Comparison of ENCODE assay signal across 8 mouse cellular contexts in genomic region chr7:45567780-45568516, GRCm38 (mm10). TPM values are rescaled to one million over a fixed set of nuclear protein-coding genes. Genes with fewer than 3 reads are reported as not detected.
A peak's percentile ranks its signal among the peaks of the same experiment; 100 is the strongest.
DNase-seq lines count a peak whose midpoint lies in the region; ATAC-seq and TF ChIP-seq lines count a peak whose summit lies in the region.

No protein-coding gene starts in this region.

- H3K27me3 ChIP-seq in lung, embryonic 15.5 days, result no peaks in the 10 kb centered on the region
- H3K27me3 ChIP-seq in thymus, adult 2 months (ENCODE audit: control insufficient read depth, insufficient read depth, low read length), result no peaks in the 10 kb centered on the region

- under 1% methylated on average over 24 of the region's 24 CpGs for WGBS in lung, embryonic 15.5 days
- 2% methylated on average over 24 of the region's 24 CpGs for WGBS in olfactory bulb, adult 2 months
- WGBS in thymus, adult 2 months, result 1% methylated on average over 24 of the region's 24 CpGs

- peak overlapping the region; percentile 76 for H3K4me2 ChIP-seq in lung, embryonic 15.5 days

- peak overlapping the region; percentile 38 for H3K4me3 ChIP-seq in lung, embryonic 15.5 days
- peak overlapping the region; percentile 56 for H3K4me3 ChIP-seq in olfactory bulb, adult 2 months (ENCODE audit: insufficient read depth, low read depth, low read length)
- H3K4me3 ChIP-seq in thymus, adult 2 months (ENCODE audit: control insufficient read depth, insufficient read depth, low read length), result peak overlapping the region; percentile 47

- peaks cover 29% of the 10 kb centered on the region for H3K4me1 ChIP-seq in lung, embryonic 15.5 days
- peaks cover 7% of the 10 kb centered on the region for H3K4me1 ChIP-seq in olfactory bulb, adult 2 months (ENCODE audit: control insufficient read depth, insufficient read depth, low read length)
- H3K4me1 ChIP-seq in thymus, adult 2 months (replicated peaks; ENCODE audit: control insufficient read depth, insufficient read depth, low read length), result peaks cover 36% of the 10 kb centered on the region

- peak; percentile 88 for ATAC-seq in frontal cortex, adult (ENCODE audit: low TSS enrichment)
- ATAC-seq in hematopoietic stem cell, adult 5-6 weeks (replicated peaks in 1 of 2; ENCODE audit: insufficient read depth in 1 of 2, low FRiP score in 2 of 2, low TSS enrichment in 1 of 2, low read depth in 1 of 2, poor library complexity in 2 of 2, severe bottlenecking in 2 of 2), result peak; percentile 91 to 95
- peak; percentile 97 for ATAC-seq in lung, embryonic 15.5 days (ENCODE audit: borderline replicate concordance, extremely low read depth, low FRiP score, low TSS enrichment)

- no peak for TF ChIP-seq POLR2A in olfactory bulb, adult 2 months (IDR thresholded peaks at IDR 0.05; ENCODE audit: insufficient read depth, low read depth, low read length)
- TF ChIP-seq POLR2A in thymus, adult 2 months (IDR thresholded peaks at IDR 0.05; ENCODE audit: control insufficient read depth, extremely low read depth, insufficient read depth, low read length, poor library complexity), result peak; percentile 79

- peak overlapping the region; percentile 11 for H3K9ac ChIP-seq in lung, embryonic 15.5 days

- H3K27ac ChIP-seq in lung, embryonic 15.5 days, result peak overlapping the region; percentile 95
- peak overlapping the region; percentile 60 for H3K27ac ChIP-seq in olfactory bulb, adult 2 months (ENCODE audit: insufficient read depth, low read depth, low read length)
- peak overlapping the region; percentile 60; the same call in 1 of the 2 replicates for H3K27ac ChIP-seq in thymus, adult 2 months (ENCODE audit: control insufficient read depth, insufficient read depth, low read length)

- TF ChIP-seq CTCF in olfactory bulb, adult 2 months (IDR thresholded peaks at IDR 0.05; ENCODE audit: insufficient read depth, low read depth, low read length), result no peak
- TF ChIP-seq CTCF in thymus, adult 2 months (IDR thresholded peaks at IDR 0.05; ENCODE audit: borderline replicate concordance, control insufficient read depth, extremely low read depth, insufficient read depth, low read length, poor library complexity), result peak; percentile 64; the same call in 1 of the 2 replicates

- H3K9me3 ChIP-seq in lung, embryonic 15.5 days, result no peaks in the 10 kb centered on the region

- DNase-seq in NIH3T3 (ENCODE audit: low read depth), result peak; percentile 91
- DNase-seq in cerebellum, adult 9-11 months, result peak; percentile 94
- DNase-seq in layer of hippocampus, adult 9-10 months (ENCODE audit: low spot score), result peak; percentile 63
- DNase-seq in thymus, adult 2 months, result peak; percentile 88

- no peaks in the 10 kb centered on the region for H3K36me3 ChIP-seq in lung, embryonic 15.5 days
- no peaks in the 10 kb centered on the region for H3K36me3 ChIP-seq in thymus, adult 2 months (ENCODE audit: control insufficient read depth, insufficient read depth, low read length)

RNA-seq across cellular contexts. Expression of gene Bcat2, which starts 2.0 kb away (rescaled TPM):
- total RNA-seq in hematopoietic stem cell, adult 5-6 weeks (2017), result 16.4 and 20.9 TPM in 2 replicates
- polyA plus RNA-seq in lung, embryonic 15.5 days (2015; fragmentation: Nextera tagmentation; extraction: Ambion mirVana), result 57.7 and 62.5 TPM in 2 replicates
- not detected in 2 replicates for polyA plus RNA-seq in olfactory bulb, adult 2 months (2012; ENCODE audit: insufficient read depth, insufficient read length, low replicate concordance, missing spikeins)
- 140 and 173 TPM in 2 replicates for polyA plus RNA-seq in thymus, adult 2 months (2012; rRNA removed)

RNA-seq across cellular contexts. Expression of gene Hsd17b14, which starts 13.3 kb away (rescaled TPM):
- total RNA-seq in hematopoietic stem cell, adult 5-6 weeks (2017), result not detected in 2 replicates
- 1.5 and 1.7 TPM in 2 replicates for polyA plus RNA-seq in lung, embryonic 15.5 days (2015; fragmentation: Nextera tagmentation; extraction: Ambion mirVana)
- not detected in 2 replicates for polyA plus RNA-seq in olfactory bulb, adult 2 months (2012; ENCODE audit: insufficient read depth, insufficient read length, low replicate concordance, missing spikeins)
- 2.2 and 2.6 TPM in 2 replicates for polyA plus RNA-seq in thymus, adult 2 months (2012; rRNA removed)

RNA-seq across cellular contexts. Expression of gene Plekha4, which starts 41.8 kb away (rescaled TPM):
- 0.31 and 3.1 TPM in 2 replicates for total RNA-seq in hematopoietic stem cell, adult 5-6 weeks (2017)
- polyA plus RNA-seq in lung, embryonic 15.5 days (2015; fragmentation: Nextera tagmentation; extraction: Ambion mirVana), result 2.2 and 3.3 TPM in 2 replicates
- polyA plus RNA-seq in olfactory bulb, adult 2 months (2012; ENCODE audit: insufficient read depth, insufficient read length, low replicate concordance, missing spikeins), result not detected in 2 replicates
- polyA plus RNA-seq in thymus, adult 2 months (2012; rRNA removed), result 9.7 and 12.3 TPM in 2 replicates

RNA-seq across cellular contexts. Expression of gene Ppp1r15a, which starts 41.9 kb away (rescaled TPM):
- total RNA-seq in hematopoietic stem cell, adult 5-6 weeks (2017), result 267 and 291 TPM in 2 replicates
- 21.9 and 22.9 TPM in 2 replicates for polyA plus RNA-seq in lung, embryonic 15.5 days (2015; fragmentation: Nextera tagmentation; extraction: Ambion mirVana)
- polyA plus RNA-seq in olfactory bulb, adult 2 months (2012; ENCODE audit: insufficient read depth, insufficient read length, low replicate concordance, missing spikeins), result not detected in 2 replicates
- polyA plus RNA-seq in thymus, adult 2 months (2012; rRNA removed), result 27.6 and 35.3 TPM in 2 replicates

RNA-seq across cellular contexts. Expression of gene Fgf21, which starts 47.3 kb away (rescaled TPM):
- total RNA-seq in hematopoietic stem cell, adult 5-6 weeks (2017), result not detected in 2 replicates
- polyA plus RNA-seq in lung, embryonic 15.5 days (2015; fragmentation: Nextera tagmentation; extraction: Ambion mirVana), result 0.42 TPM in 1 of 2 replicates, not detected in the other
- not detected in 2 replicates for polyA plus RNA-seq in olfactory bulb, adult 2 months (2012; ENCODE audit: insufficient read depth, insufficient read length, low replicate concordance, missing spikeins)
- 18.9 and 19.2 TPM in 2 replicates for polyA plus RNA-seq in thymus, adult 2 months (2012; rRNA removed)

Comparison
In these comparisons a context has a peak if more than half of its experiments do, and no peak if none do; other contexts are left out.
1. Peak in every context shown above with its lines: DNase-seq, ATAC-seq, H3K4me3 ChIP-seq and H3K27ac ChIP-seq.